Mouse (Mus musculus): ENCODE data around the gene Cxcl13. TPM values are rescaled to one million over a fixed set of nuclear protein-coding genes. Genes with fewer than 3 reads are reported as not detected.

Cxcl13 gene
- polyA plus RNA-seq, 1 experiment from 2014 or later, result 0.20 TPM

DNA sequence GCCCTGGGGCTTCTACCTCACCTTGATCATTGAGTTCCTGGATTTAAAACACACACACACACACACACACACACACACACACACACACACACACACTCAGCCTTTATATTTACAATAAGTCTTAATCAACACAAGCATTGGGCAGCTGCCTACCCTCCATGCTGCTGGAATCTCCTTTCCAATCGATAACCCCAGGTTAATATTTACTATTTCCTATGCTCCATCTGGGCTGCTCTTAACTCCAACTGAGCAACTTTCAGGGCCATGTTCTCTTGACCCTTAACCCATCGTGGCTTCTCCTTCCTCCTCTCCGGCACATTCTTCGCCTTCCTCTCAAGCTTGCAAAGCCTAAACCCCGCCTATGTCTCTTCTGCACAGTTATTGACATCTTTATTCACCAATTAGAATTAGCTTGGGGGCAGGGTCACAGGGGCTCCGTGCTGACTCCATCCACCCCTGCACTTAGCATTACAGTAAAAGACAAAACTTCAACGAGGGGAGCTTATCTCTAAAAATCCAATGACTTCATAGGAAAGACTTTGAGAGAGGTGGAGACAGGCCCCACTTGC, 51.6 kb downstream of the Cxcl13 start:
- H3K36me3 ChIP-seq (ENCODE audit: control insufficient read depth, insufficient read depth, low read length), result no peaks in the 10 kb centered on the region
- H3K9ac ChIP-seq (ENCODE audit: low read depth, low read length), result no peak overlapping the region
- no peak overlapping the region for H3K4me2 ChIP-seq (replicated peaks; ENCODE audit: low read depth, low read length)
- 82% methylated on average over 7 of the region's 7 CpGs for WGBS
- ATAC-seq (ENCODE audit: low FRiP score) (no peak), DNase-seq (ENCODE audit: low spot score) (no peak)
- H3K4me1 ChIP-seq (replicated peaks; ENCODE audit: control insufficient read depth, insufficient read depth, low read length), result no peaks in the 10 kb centered on the region
- H3K27me3 ChIP-seq (ENCODE audit: control insufficient read depth, insufficient read depth, low read length), result no peaks in the 10 kb centered on the region
- H3K4me3 ChIP-seq (ENCODE audit: low read depth, low read length), result no peak overlapping the region
- no peaks in the 10 kb centered on the region for H3K9me3 ChIP-seq (ENCODE audit: control insufficient read depth, low read length)
- no peak overlapping the region for H3K27ac ChIP-seq (ENCODE audit: low read depth, low read length)

DNA sequence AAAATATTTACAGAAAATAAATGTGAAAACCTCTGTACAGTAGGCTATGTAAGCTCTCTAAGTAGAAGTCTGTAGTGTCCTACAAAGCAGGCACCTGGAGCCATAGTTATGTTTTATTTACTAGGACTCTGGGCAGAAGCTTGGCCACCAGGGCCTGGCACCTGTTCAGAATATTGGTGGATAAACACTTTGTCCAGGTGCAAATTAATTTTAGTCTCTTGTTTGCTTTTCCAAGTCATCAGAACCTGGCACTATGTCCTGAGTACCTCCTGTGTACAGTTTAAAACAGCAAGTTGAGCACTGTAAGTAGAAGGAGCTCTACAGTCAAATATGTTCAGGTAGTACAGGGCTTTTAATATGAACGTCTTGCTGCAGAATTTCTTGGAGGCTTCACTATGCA, 52.3 kb downstream of the Cxcl13 start:
- no peaks in the 10 kb centered on the region for H3K36me3 ChIP-seq (ENCODE audit: control insufficient read depth, insufficient read depth, low read length)
- ATAC-seq (ENCODE audit: low FRiP score), result no peak
- 84% methylated on average over 1 of the region's 1 CpGs for WGBS

More for the DNA sequence above, 52.3 kb downstream of the Cxcl13 start:
- Histone ChIP-seq H3K4me3 (ENCODE audit: low read depth, low read length) (no peak overlapping the region), H3K27ac (ENCODE audit: low read depth, low read length) (no peak overlapping the region), H3K9me3 (ENCODE audit: control insufficient read depth, low read length) (no peaks in the 10 kb centered on the region), H3K4me1 (replicated peaks; ENCODE audit: control insufficient read depth, insufficient read depth, low read length) (no peaks in the 10 kb centered on the region), H3K9ac (ENCODE audit: low read depth, low read length) (no peak overlapping the region), H3K4me2 (replicated peaks; ENCODE audit: low read depth, low read length) (no peak overlapping the region), H3K27me3 (ENCODE audit: control insufficient read depth, insufficient read depth, low read length) (no peaks in the 10 kb centered on the region)
- no peak for DNase-seq (ENCODE audit: low spot score)

Other genes with a start within 250 kb of the Cxcl13 start
- gene Gm7978, start 220.8 kb upstream of the Cxcl13 start, polyA plus RNA-seq (2014; fragmentation: Nextera tagmentation; extraction: Ambion mirVana), result not detected in 2 replicates
- not detected in 2 replicates for gene Gm7982, start 214.9 kb upstream of the Cxcl13 start, polyA plus RNA-seq (2014; fragmentation: Nextera tagmentation; extraction: Ambion mirVana)
- gene E330014E10Rik, start 181.0 kb upstream of the Cxcl13 start, polyA plus RNA-seq (2014; fragmentation: Nextera tagmentation; extraction: Ambion mirVana), result not detected in 2 replicates
- 9.6 and 15.1 TPM in 2 replicates for gene Cnot6l, start 207.2 kb downstream of the Cxcl13 start, polyA plus RNA-seq (2014; fragmentation: Nextera tagmentation; extraction: Ambion mirVana)